Mouse (Mus musculus) forebrain, embryonic 10.5 days (tissue): ENCODE measurements around the gene Sirt7. TPM values are rescaled to one million over a fixed set of nuclear protein-coding genes. Genes with fewer than 3 reads are reported as not detected.

Experiments
- DNase-seq: peaks from one replicate; pipeline ENCODE4 v3.0.0-alpha.2; 2017; ENCODE audit warnings: low spot score; ENCODE audit errors: extremely low spot score
- H3K27ac ChIP-seq: fragments of 300-500 bp; sonication (generic); 2 replicates; pipeline ENCODE4 v1.5.1; 2016; ENCODE audit warnings: mild to moderate bottlenecking
- H3K27me3 ChIP-seq: fragments of 300-500 bp; sonication (generic); 2 replicates; pipeline ENCODE4 v1.6.1; 2016; ENCODE audit warnings: mild to moderate bottlenecking; ENCODE audit not compliant: poor library complexity, severe bottlenecking
- H3K36me3 ChIP-seq: fragments of 300-500 bp; sonication (generic); replicated peaks from 2 replicates; pipeline ENCODE4 v1.6.1; 2016; ENCODE audit warnings: mild to moderate bottlenecking, moderate library complexity
- H3K4me1 ChIP-seq: fragments of 300-500 bp; sonication (generic); 2 replicates; pipeline ENCODE4 v1.6.1; 2016
- H3K4me3 ChIP-seq: fragments of 300-500 bp; sonication (generic); 2 replicates; pipeline ENCODE4 v1.5.1; 2016; ENCODE audit warnings: mild to moderate bottlenecking, moderate library complexity
- H3K9me3 ChIP-seq: fragments of 300-500 bp; sonication (generic); 2 replicates; pipeline ENCODE4 v1.6.1; 2016; ENCODE audit warnings: mild to moderate bottlenecking, moderate library complexity
- WGBS: fragments of 180-500 bp; shearing (Covaris S2); methylation state at CpG from one replicate; pipeline ENCODE4 v1.1.7; 2016; 5-methylcytosine and 5-hydroxymethylcytosine counted together
- polyA plus RNA-seq: library from polyadenylated mRNA; unstranded; fragments of >200 nt; fragmentation: Nextera tagmentation; extraction: Ambion mirVana; gene quantifications from 2 replicates; pipeline ENCODE4 v1.2.1, GENCODE M21; 2016

Sirt7 gene
- 30.1 and 32.8 TPM in 2 replicates for polyA plus RNA-seq

DNA sequence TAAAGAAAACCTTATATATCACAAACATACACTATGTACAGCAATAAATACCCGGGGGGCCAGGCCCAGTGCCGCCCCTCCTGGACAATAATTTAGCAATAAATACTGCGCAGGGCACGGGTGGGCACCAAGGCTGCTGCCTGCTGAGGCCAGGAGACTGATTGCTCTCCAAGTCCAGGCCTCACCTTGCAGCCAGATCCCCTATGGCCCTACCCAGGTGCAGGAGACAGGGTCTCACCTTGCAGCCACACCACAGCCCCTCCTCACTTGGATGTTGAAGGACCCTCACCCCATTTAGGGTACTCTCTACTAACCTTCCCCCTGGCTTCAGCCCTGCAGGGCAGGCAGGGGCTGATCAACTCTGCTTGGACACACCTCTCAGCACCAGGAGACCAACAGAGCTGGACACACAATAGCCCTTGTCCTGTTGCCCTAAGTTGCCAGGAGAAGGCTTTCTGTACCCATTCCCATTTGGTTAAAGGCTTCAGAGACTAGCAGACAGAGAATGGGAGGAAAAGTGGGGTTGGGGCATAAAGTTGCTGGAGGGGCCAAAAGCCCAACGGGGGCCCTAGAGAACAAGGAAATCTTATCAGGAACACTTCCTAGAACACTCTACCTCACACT is at the start of gene Sirt7:
Gene Sirt7 (minus strand): TSS at position 89 of the 624 bp plus-strand sequence.
- no peak for DNase-seq
- no peaks in the 10 kb centered on the region for H3K9me3 ChIP-seq

GRCm38 (mm10) chr11:120673594-120674122 is 48.6 kb upstream of the Sirt7 start:
- WGBS, result 44% methylated on average over 12 of the region's 12 CpGs
- H3K27ac ChIP-seq, result peak overlapping the region; percentile 97
- peaks cover 28% of the 10 kb centered on the region for H3K4me1 ChIP-seq
- H3K4me3 ChIP-seq, result peak overlapping the region; percentile 73
- H3K27me3 ChIP-seq, result no peaks in the 10 kb centered on the region
- peaks cover 41% of the 10 kb centered on the region for H3K36me3 ChIP-seq
- H3K9me3 ChIP-seq, result no peaks in the 10 kb centered on the region
- DNase-seq, result no peak

More for the DNA sequence above, at the start of gene Sirt7:
- peaks cover 47% of the 10 kb centered on the region for H3K4me1 ChIP-seq
- peaks cover 75% of the 10 kb centered on the region for H3K36me3 ChIP-seq
- no peaks in the 10 kb centered on the region for H3K27me3 ChIP-seq
- H3K4me3 ChIP-seq, result peak within 1 kb of the TSS; percentile 88
- peak within 1 kb of the TSS; percentile 83 for H3K27ac ChIP-seq
- 22% methylated on average over 5 of the region's 5 CpGs for WGBS

GRCm38 (mm10) chr11:120672687-120673593 is 47.9 kb upstream of the Sirt7 start, which contains the start of gene Aspscr1:
Gene Aspscr1, plus strand, starts transcription at chr11:120672973.
- no peaks in the 10 kb centered on the region for H3K27me3 ChIP-seq
- DNase-seq, result peak; percentile 94
- 1% methylated on average over 83 of the region's 83 CpGs for WGBS

GRCm38 (mm10) chr11:120666617-120667016 is 41.6 kb upstream of the Sirt7 start:
- Histone ChIP-seq H3K27me3 (peaks cover 44% of the 10 kb centered on the region), H3K27ac (no peak overlapping the region), H3K4me1 (peaks cover 23% of the 10 kb centered on the region), H3K4me3 (no peak overlapping the region), H3K36me3 (no peaks in the 10 kb centered on the region), H3K9me3 (no peaks in the 10 kb centered on the region)
- DNase-seq, result peak; percentile 31
- 6% methylated on average over 3 of the region's 3 CpGs for WGBS

More at GRCm38 (mm10) chr11:120672687-120673593, 47.9 kb upstream of the Sirt7 start, which contains the start of gene Aspscr1:
- Histone ChIP-seq H3K4me1 (peaks cover 28% of the 10 kb centered on the region), H3K27ac (peak within 1 kb of the TSS; percentile 97), H3K4me3 (peak within 1 kb of the TSS; percentile 73), H3K36me3 (peaks cover 34% of the 10 kb centered on the region), H3K9me3 (no peaks in the 10 kb centered on the region)

- Histone ChIP-seq H3K27ac (no peak overlapping the region), H3K4me1 (peaks cover 34% of the 10 kb centered on the region), H3K36me3 (no peaks in the 10 kb centered on the region), H3K4me3 (no peak overlapping the region), H3K27me3 (peaks cover 57% of the 10 kb centered on the region), H3K9me3 (no peaks in the 10 kb centered on the region)
- no peak for DNase-seq
- 86% methylated on average over 3 of the region's 3 CpGs for WGBS
Measured at GRCm38 (mm10) chr11:120665406-120665805, 40.4 kb upstream of the Sirt7 start.

DNA sequence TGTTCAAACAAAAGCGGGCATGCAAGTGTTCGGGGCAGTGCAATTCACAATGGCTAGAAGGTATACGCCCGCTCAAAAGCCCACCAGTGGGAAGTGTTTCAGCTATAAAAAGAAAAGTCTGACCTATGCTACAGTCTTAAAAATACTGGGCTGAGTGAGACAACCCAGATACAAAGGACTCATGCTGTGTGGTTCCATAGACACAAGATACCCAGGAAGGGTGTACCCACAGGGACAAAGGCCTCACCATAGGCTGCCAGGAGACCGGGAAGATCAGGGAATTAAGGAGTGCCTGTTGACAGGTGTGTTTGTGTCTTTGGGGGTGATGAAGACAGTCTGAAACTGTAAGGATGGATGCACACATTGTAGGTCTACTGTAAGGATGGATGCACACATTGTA is 38.7 kb upstream of the Sirt7 start:
- H3K4me3 ChIP-seq, result no peak overlapping the region
- H3K9me3 ChIP-seq, result no peaks in the 10 kb centered on the region
- no peaks in the 10 kb centered on the region for H3K36me3 ChIP-seq
- no peak overlapping the region for H3K27ac ChIP-seq
- peaks cover 73% of the 10 kb centered on the region for H3K27me3 ChIP-seq
- no peak for DNase-seq
- WGBS, result 75% methylated on average over 5 of the region's 5 CpGs
- peaks cover 51% of the 10 kb centered on the region for H3K4me1 ChIP-seq

DNA sequence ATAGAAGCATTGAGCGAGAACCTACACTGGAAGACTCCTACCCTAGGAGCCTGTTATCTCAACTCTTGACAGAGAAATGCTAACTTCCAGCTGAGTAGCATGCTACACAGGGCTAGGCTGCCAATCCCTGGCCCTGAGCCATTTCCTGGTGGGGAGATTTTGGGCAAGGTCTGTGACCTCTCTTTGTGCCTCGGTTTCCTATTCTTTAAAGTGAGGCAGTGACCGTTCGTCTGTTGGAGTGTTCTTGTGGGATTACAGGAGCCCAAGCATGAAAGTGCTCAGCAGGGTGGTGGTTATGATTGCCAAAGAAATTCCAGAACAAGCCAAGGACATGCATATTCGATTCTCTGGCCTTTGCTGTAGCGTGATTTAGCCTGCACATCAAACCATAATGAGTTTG is 37.7 kb upstream of the Sirt7 start:
- no peaks in the 10 kb centered on the region for H3K36me3 ChIP-seq
- 57% methylated on average over 6 of the region's 6 CpGs for WGBS
- H3K4me3 ChIP-seq, result no peak overlapping the region
- DNase-seq, result no peak
- no peak overlapping the region for H3K27ac ChIP-seq
- H3K9me3 ChIP-seq, result no peaks in the 10 kb centered on the region
- peaks cover 54% of the 10 kb centered on the region for H3K4me1 ChIP-seq
- H3K27me3 ChIP-seq, result peaks cover 83% of the 10 kb centered on the region

DNA sequence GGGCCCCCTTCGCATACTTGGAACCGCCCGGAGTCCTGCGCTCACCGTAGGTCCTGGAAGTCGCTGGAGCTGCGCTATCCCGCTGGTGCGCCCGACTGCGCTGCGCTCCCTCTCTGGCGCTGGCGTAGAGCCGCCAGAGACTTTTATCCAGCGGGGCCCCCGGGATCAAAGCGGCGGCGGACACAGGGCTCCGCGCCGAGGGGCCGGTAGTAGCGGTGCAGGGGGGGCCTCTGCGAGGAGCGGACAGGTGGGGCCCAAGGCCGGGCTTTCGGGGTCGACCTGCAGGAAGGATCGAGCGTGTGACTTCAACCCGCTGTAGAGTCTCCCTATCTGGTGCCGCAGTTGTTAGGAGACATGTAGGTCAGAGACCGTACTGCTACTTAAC is 36.0 kb upstream of the Sirt7 start, which contains the start of gene Notum:
Gene Notum (minus strand): TSS at position 100 of the 385 bp plus-strand sequence.
- Histone ChIP-seq H3K27me3 (peaks cover 97% of the 10 kb centered on the region), H3K4me1 (peaks cover 45% of the 10 kb centered on the region), H3K36me3 (no peaks in the 10 kb centered on the region), H3K27ac (peak within 1 kb of the TSS; percentile 65), H3K9me3 (no peaks in the 10 kb centered on the region), H3K4me3 (peak within 1 kb of the TSS; percentile 53)
- DNase-seq, result peak; percentile 28
- WGBS, result under 1% methylated on average over 35 of the region's 35 CpGs

DNA sequence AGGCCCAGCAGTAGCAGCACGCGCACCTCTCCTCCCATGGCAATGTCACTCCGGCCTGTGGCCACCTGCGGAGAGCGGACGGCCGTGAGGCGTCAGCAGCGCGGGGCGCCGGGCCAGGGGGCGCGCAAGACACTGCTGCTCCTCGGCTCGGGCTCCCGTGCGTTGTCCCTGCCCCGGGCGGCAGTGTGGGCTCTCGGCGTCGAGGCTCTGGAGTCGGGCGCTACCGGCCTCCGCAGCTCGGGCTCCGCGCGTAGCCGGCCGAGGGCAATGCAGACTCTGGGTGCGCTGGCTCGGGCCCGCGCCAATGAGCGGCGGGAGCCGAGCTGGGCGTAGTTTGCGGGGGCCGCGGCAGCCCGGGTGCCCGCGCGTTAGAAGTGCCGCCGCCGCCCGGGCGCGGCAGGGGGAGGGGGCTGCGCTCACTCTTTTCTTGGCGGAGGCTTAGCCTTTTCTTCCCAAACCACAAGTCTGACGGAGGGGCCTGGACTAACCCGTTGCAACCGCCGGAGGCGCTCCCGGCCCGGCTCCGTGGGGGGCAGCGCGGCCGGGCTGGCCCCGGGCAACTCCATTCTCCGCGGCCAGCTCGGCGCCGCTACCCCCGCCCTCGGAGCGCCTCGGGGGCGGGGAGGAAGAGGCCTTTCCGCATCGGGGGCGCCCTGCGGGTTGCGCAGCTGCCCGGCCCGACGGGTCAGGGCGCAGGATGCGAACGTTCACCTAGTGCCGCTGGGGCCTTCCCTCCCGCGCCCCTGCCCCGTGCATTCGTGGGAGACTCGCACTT is 35.4 kb upstream of the Sirt7 start:
- peaks cover 99% of the 10 kb centered on the region for H3K27me3 ChIP-seq
- H3K27ac ChIP-seq, result peak overlapping the region; percentile 65
- peaks cover 43% of the 10 kb centered on the region for H3K4me1 ChIP-seq
- H3K36me3 ChIP-seq, result no peaks in the 10 kb centered on the region
- peak; percentile 49 for DNase-seq
- peak overlapping the region; percentile 53 for H3K4me3 ChIP-seq
- H3K9me3 ChIP-seq, result no peaks in the 10 kb centered on the region
- under 1% methylated on average over 94 of the region's 95 CpGs for WGBS

DNA sequence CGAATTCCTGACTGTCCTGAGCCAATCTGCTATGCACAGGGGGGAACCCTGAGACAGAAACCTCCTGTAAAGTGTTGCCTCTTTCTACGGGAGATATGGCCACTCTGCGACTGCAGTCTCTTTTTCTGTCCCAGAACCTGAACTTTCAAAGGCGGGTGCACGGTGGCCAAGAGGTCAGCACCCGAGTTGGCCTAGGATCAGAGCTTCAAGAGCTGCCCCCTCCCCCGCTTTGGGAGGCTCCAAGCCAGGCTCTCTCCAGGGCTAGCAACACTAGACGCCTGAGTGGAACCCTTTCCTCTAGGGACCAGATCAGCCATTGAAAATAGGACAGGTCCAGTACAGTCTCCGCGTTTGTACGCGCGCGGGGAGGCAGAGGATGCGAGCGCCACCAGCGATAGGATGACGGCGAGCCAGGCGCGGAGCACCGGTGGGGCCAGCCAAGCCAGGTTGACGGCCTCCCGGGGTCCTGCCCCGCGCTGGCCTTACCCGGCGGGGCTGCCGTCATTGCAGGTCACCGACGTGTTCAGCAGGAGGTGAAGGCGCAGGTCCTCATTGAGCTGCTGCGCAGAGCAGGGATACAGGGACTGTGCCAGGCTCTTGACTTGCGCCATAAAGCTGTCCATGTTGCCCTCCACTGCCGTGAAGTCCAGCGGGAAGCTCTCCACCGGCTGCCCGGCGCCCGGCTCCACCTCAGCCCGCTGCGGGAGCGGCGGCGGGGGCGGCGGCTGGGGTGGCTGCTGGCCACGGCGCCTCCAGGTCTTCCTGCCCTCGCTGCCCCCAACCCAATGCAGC is 34.7 kb upstream of the Sirt7 start:
- DNase-seq, result peak; percentile 29
- Histone ChIP-seq H3K4me1 (peaks cover 43% of the 10 kb centered on the region), H3K9me3 (no peaks in the 10 kb centered on the region), H3K27ac (peak overlapping the region; percentile 65), H3K27me3 (peaks cover 95% of the 10 kb centered on the region), H3K4me3 (peak overlapping the region; percentile 53), H3K36me3 (no peaks in the 10 kb centered on the region)
- 3% methylated on average over 50 of the region's 50 CpGs for WGBS

DNA sequence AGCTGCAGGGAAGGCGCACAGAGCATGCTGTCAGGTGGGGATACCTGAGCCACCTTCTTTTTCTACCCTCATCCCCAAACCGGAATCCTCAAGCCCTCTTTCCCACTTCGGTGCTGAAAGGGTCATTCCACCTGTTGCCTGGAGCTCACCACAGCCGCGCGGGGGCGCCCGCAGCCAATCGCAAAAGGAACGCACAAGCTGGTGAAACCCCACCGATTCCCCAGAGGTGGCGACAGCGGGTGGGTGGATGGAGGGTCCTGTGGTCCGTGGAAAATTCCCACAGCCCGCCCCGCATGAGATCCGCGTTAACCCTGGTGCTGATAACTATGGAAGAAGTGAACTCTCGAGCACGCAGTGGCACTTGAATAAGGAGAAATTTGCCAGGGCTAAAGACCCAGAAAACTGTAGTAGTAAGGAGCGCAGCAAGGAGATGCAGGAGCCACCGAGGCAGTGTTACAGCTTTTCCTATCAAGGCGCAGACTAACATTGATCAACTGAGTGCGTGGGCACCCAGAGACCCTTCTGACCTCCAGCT is 33.9 kb upstream of the Sirt7 start:
- H3K9me3 ChIP-seq, result no peaks in the 10 kb centered on the region
- H3K36me3 ChIP-seq, result no peaks in the 10 kb centered on the region
- peaks cover 92% of the 10 kb centered on the region for H3K27me3 ChIP-seq
- H3K4me3 ChIP-seq, result peak overlapping the region; percentile 53
- DNase-seq, result peak; percentile 76
- H3K4me1 ChIP-seq, result peaks cover 43% of the 10 kb centered on the region
- WGBS, result 3% methylated on average over 24 of the region's 24 CpGs
- H3K27ac ChIP-seq, result no peak overlapping the region
